Mouse (Mus musculus) lung, postnatal 14 days (tissue): ENCODE measurements around the gene Cntrl.

Source experiments
- DNase-seq: peaks from one replicate; pipeline ENCODE4 v3.0.0; 2021

Cntrl gene

DNA sequence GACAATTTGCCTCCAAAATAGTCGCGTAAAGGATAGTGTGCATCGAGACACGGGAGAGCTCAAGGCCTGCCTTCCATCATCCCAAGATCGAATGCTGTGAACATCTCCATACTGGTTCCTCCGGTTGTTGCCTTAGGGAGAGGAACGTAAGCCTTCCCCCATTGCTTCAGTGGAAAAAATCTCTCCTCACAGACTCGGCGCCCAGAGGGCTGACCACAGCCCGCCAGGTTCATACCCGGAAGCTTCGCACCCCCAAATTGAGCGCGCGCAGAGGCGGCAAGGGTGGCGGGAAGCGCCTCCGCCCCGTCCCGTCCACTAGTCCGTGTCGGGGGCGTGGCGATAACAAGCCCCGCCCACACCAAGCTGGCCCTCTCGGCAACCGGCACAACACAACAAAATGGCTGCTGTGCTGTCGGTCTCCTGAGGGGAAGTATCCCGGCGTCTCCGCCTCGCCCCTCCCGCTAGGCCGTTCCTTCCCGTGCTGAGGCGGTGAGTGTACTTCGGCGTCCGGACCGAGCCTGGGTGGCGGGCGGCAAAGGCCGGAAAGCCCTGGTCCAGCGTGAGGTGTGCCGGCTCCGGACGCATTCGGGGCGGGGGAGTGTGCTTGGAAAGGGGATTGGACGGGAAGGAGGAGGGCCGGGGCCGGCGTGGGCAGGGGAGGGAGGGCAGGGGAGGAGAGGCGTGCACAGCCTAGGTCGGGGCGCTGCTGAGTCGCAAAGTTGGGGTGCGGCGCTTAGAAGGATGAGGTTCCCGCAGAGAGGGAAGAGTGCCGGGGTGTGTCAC lies at the start of gene Cntrl:
TSS of gene Cntrl (plus strand) at position 352 of the 783 bp plus-strand sequence.
- DNase-seq: peak; percentile 97

DNA sequence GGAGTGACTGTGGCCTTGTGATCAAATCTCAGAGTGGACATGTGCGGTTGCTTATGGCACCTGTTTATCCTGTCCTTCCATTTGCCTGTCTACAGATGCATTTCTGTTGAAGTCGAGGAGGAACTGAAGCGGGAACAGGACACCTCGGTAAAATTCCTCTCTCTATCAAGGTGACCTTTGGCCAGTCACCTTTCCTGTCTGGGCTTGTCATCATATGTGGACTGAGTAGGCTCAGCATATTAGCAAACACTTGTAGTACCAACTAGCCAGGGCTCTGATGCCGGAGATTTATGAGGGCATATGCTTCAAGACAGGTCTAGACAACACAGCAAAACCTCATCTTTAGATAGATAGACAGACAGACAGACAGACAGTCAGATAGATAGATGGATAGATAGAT lies 49.0 kb upstream of the Cntrl start:
- DNase-seq: no peak

DNA sequence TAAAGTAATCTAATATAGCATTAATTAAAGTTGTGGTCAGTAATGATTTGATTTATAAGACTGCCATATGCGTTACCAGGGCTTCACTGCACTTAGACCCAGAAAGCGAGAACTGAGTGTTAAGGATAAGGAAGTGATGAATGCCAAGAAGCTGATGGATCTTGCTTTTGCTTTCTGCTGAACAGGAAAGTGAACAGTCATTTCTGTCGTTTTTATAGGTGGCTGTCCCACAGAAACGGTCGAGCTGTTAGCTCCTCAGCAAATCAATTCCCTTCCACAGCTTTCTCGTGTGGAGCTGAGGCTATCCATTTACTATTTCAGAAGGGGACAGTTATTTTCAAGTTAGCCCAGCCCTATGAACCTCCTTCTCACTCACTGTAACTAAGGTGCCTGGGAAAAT lies 48.4 kb upstream of the Cntrl start:
- DNase-seq: no peak

DNA sequence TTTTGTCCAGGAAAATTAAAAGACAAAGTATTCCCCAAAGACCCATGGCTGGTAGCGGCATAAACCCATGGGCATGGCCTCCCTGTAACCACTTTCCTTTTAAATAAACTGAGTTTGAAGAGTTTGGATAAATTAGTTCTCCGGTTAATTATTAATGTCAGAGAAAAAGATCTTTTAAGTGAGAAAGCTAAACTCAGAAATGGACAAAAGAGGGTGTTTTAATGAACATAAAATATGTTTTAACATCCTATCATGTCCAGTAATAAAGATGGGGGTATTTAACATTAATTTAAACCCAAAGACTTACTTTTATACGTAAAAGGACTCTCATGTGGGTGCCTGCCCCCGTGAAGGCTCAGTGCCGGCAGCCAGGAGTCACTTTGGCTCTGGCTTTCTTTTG lies 48.0 kb upstream of the Cntrl start, which contains the start of gene Hc:
TSS of gene Hc (minus strand) at position 101 of the 400 bp plus-strand sequence.
- no peak for DNase-seq

DNA sequence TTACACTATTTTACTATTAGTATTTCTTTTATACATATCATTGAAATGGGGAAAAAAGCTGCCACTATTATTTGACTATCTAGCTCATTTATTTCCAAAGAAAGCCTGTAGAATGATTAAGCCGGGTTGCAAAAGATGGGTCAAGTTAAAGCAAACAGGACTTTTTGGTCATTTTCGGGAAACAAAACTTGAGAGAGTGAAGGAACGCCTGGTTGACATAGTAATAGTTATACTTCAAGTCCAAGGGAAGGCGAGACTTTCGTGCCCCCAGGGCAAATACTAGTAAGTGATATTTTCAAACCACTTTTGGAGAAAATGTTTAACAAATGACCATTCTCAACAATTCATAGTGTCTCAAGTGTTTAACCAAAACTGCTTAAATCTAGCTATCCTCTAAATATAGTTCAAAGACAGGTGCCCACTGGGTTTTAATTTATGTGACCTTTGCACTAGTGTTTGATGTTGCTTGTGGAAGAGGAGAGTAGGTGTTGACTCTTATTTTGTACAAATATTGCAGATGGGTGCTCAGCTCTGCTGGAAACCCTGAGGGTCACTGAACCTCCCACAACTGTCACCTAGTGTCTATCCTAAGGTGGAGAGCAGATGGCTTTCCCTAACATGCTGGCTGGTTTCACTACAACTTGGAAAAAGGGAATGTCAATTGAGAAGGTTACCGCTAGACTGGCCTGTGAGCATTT lies 45.8 kb upstream of the Cntrl start:
- no peak for DNase-seq

DNA sequence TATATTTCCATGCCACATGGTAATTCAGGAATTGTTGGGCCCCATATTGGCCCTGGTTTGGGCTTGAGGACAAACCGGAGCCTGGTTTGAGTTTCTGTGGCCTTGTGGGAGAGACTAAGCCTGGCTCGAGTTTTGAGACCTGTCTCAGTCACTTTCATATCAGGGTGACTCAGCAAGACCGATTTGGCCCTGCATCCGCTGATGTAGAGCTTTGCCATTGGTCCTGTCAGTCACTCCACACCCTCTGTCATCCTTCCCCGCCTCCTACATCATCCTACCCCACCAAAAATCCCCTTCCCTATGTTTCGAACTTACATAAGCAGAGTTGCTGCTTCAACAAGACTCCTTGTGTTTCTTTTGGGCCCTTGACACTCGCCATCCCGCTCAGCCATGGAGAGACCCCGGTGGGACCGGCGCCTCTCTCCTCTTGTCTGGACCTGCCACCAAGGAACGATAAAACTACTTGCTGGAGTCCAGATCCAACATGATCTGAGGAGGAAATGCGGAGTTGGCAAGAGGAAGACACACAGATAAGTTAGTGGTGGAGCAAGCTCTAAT lies 42.7 kb upstream of the Cntrl start:
- no peak for DNase-seq

DNA sequence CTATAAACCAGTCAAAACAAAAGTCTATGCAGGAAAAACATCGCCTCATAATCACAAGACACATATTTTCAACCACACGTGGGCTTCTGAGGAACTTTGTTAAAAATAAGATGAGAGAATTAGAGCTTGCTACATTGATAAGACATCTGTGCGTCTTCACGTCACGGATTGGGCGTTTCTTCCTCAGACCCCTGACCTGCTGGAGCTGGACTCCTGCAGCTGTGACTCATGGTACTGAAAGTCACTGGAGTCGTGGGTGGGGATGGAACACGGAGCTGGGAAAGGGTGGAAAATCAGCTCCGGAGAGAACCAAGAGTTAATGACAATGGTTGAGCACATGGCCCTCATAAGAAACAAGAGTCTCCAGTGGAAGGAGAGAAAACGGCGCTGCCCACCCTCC lies 42.2 kb upstream of the Cntrl start:
- DNase-seq: no peak

DNA sequence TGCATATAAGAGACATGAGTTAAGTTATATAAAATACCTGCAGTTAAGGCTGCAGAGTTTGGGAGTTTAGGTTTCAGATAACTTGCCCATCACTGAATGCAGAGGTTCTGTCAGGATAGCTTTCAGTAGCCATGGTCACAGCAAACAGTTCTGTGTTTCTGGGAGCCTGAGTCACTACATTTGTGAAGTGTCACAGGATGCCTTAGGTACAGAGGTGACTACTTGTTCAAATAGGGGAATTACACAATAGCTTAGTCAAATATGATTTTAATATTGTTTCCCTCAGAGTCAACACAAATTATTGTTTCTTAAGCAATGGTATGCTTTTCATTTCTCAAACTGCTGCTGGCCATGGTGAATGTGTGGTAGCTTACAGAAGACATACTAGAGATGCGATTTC lies 40.2 kb upstream of the Cntrl start:
- DNase-seq: no peak

DNA sequence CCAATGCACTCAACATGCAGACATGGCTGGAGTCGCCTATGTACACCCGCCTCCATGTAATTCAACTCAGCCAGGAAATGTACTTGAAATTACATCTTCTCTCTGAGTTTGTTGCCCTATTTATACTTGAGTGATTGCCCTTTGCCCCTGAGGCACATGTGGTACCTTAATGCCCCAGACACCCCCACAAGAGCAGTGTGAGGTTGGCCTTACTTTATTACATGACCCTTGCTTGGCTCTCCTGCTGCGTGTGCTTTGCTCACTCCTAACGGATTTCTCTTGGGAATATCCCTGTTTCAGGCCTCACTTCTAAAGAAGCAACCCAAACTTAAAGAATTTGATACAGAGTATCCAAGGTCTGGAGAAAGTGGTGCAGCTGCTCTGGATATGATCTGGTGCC lies 39.0 kb upstream of the Cntrl start:
- no peak for DNase-seq

DNA sequence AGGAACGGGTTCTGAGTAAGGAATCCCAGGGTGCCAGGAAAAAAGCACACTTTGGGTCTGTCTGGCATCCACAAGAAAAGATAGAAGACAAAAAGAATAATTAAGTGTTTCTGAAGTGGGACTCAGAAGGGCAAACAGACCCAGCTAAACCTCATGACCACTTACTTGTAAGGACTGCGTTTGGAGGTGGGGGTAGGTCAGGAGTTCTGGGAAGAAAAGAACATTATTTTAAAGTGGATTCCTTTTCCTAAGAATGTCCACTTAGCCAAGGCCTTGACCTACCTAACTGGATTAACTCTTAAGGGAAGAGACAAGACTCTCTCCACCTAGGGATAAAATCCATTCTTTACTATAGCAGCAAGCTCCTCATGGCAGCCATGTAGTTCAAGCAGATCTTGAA lies 36.7 kb upstream of the Cntrl start:
- DNase-seq: no peak

DNA sequence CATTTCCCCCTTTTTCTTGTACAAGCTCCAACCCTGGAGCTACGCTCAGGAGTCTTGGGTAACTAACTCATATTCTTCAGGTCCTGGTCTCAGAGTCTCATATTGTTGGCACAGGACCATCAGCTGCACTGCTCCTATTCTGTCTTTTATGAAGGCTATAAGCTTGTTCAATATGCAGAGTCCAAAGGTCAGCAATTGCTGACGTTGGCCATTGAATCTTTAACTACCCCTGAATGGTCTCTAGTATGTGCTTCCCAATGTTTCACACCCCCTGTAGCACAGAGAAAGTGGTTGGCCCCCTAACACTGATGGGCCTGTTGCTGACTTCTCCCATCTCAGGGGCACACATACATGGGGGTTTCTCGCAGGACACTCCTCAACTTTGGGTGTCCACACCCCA lies 35.0 kb upstream of the Cntrl start:
- no peak for DNase-seq

DNA sequence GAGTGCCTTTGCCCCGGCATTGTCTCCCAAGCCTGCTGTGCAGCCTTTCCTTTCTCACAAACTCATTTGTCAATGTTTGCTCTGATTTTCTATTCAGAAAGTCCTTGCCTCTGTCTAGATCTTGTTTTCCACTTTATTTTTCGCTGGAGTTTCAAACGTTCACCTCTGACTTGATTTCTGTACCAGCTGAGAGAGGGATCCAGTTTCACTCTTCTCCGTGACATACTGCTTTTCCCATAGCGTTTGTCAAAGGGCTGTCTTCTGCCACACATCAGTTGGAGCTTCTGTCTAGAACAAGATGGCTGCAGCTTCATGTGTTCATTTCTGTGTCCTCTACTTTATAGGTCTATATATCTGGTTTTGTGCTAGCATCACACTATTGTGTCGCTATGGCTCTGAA lies 30.1 kb upstream of the Cntrl start:
- DNase-seq: no peak

DNA sequence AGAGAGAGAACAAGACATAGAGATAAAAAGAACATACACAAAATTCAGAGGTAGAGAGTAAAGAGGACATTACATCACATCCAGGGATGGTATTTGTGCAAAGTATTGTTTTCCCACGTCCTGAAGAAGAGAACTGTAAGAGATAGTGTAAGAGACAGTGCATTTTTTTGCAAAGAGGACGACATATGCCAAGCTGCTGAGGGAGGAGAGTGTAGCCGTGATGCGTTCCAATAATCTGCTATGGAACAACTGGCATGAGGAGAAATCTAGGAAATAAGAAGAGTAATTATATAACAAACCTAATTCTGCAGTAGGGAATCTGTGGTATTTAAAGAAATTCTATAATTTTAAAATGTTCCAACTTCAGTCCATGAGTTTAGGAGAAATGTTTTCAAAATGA lies 21.9 kb upstream of the Cntrl start:
- no peak for DNase-seq

DNA sequence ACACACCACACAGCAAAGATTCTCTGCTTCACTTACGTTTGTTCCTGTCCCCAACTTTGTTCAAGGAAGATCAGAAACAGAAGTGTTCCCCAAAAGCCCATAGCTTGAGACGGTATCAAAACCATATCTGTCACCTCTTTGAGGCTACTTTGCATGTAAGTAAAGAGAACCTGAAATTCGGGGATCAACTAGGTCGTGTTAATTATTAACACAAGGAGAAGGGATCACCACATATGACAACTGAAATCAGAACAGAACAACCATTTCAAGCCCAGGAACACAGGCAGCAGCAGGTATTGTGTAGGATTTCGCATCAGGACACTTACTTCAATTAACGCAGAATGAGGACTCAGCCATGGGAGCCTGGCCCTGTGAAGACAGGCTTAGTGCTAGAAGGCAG lies 8.8 kb upstream of the Cntrl start:
- DNase-seq: no peak

DNA sequence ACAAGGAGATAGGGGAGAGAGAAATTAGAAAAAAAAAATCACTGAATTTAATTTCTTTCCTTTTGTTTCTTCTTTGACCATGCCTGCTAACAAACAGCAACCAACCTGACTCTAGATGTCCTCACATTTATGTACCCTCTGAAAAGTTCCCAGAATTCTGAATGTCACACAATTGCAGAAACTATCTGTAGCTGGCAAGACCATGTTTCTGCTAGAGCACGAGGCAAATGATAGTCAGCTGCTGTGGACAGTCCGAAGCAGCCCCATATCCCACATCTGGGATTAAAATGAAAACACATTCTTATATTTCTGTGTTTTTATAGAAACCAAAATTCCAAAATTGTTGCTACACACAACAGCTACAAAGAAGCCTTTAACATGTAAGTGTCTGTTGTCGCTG lies 7.8 kb upstream of the Cntrl start, which contains the start of gene AI182371:
TSS of gene AI182371 (minus strand) at position 101 of the 400 bp plus-strand sequence.
- no peak for DNase-seq

DNA sequence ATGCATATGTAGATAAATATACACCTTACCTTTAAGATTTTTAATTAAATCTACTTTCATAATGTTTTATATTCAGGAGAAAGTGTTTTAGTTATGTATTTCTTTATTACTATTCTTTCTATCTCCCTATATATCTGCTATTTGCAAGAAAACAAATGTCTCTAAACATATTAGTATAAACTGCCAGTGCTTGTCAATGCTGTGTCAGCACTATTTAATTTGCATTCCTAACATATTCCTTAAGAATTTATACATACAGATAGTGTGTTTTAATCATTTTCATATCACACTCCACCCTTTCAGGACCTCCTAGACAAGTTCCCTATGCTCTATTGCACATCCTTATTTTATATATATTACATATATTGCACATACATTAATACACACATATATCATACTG lies 6.5 kb upstream of the Cntrl start:
- DNase-seq: no peak

DNA sequence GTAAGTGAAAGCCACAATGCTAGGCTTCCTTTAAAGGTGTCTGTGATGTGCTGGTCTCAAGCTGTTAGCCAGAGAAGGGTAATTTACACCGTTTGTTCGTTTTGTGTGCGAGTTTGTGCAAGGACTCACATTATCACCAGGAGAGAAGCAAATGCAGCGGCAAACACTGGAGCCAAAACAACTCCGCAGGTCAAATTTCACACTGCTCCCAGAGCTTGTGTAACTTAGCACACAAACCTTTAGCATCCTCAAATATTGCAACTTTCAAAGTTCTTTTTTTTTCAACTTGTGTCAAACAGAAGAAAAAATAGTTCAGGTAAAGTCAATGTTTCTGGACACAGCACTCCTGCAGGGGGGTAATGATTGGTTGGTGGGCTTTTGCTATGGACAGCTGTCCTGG lies 5.7 kb upstream of the Cntrl start:
- DNase-seq: no peak

DNA sequence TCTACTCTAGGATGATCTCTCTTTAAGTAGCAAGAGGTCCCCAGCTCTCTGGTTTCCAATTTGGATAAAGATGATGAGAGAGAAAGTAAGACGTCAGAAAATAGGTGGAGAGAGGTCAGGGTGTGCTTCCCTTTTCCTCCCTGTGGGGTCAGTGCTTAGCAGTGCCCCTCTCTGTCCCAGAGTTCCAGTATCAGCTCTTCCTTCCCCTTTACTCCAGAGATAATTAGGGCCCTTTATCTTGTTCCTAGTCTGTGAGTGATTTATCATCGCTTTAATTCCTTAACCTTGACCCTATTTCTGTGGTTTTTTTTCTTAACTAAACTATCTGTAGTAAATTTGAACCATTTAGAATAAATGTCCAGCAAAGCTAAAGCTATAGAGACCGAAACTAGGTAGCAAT lies 4.4 kb upstream of the Cntrl start:
- no peak for DNase-seq

DNA sequence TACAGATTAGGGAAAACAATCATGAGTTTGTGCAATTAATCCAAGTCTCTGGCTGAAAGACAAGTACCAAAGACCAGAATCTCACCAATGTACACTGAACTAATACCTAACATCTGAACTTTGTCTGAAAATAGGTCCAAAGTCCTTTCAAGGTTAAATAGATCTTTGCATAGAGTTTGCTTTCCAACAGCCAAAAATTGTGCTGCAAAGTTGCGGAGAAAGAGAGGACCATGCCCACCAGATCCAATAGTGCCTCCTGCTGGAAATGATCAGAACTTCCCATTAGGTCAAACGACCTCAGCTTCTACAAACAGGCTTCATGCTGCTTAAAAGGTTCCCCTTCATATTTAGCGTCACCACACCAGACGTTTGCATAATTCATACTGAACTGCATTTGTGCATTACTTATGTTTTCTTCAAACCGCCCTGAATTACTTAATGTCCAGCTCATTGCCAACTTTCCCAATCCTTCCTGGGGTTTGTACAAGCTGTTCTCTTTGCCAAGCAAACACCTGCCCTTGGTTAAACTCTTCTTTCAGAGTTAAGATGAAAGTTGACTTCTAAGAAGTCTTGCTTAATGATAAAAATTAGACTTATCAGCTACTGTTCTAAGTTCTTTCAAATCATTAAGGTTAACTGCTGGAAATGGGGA lies 1.2 kb upstream of the Cntrl start:
- peak; percentile 62 for DNase-seq

DNA sequence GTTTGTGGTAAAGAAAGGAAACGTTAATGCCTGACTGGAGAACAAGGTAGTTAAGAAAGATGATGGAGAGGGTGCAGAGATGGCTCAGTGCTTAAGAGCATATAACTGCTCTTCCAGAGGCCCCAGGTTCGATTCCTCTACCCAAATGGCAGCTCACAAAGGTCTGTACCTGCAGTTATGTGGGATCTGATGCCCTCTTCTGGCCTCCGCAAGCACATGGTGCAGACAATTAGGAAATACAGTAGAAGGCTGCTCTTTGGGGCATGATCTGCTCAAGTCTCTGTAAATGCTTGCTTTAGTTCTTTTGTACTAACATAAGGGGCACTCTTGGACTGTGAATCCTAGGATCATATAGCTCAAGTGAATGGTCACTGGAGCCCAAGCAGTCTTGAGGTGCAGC lies 580 bp upstream of the Cntrl start:
- DNase-seq: peak; percentile 34

DNA sequence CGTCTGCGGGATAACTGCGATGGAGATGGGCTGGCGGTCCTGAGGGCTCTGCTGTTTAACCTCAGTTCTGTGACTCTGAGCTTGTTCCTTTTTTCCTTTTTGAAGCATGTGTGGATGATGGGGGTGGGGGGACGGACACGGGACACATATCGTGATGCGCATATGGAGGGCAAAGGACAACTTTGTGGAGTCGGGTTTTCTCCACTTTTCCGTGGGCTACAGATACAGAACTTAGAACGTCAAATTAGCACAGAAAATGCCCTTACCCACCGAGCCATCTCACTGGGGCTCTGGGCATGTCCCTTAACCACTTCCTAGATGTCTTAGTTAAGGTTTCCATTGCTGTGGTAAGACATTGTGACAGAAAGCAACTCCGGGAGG lies 622 bp downstream of the Cntrl start:
- no peak for DNase-seq

DNA sequence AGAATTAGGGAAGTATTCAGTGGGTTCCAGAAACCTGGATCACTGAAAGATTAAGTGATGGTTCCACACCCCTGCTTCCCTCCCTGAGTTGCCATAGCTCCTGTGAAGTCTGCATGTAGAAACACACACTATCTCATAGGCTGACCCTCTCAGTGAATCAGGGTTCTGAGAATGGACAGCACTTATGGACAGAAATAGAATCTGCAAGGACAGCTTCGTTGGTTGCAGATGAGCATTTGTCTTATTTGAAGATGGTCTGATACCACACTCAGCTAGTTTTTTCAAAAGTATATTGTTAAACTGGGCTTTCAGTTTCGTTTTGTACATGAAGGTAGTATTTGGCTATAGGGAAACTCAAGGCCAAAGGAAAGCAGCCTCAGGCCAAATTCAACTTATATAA lies 1.2 kb downstream of the Cntrl start:
- DNase-seq: no peak

DNA sequence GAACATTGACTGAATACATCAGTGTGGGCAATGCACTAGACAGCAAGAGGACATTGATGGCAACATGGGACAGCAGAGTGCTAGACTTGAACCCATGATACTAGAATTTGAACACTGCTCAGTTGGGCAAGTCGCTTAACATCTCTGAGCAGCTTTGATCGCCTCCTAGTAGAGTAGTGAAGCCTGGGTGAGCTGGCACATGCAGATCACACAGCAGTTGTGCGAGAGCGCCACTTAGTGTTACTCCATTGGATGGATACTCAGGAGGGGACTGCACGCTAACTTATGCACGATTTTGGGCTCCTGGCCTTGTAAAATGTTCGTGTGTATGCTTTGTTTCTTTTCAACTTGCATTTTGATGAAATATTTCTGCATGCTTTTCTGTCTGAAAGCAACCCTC lies 15.4 kb downstream of the Cntrl start:
- peak; percentile 23 for DNase-seq

DNA sequence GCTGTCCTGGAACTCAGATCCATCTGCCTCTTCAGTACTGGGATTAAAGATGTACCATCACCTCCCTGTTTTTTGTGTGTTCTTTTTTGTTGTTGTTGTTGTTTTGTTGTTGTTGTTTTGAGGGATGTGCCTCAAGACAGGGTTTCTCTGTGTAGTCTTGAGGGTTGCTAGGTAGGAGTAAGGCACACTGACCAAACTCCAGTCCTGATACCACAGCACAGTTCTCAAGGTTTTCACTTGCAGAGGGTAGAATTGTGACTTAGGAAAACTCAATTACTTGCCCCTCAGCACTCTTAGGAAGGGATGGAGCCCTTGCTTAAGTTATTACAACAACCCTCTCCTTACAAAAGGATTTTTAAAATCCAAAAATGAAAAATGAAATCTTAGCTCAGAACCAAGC lies 22.2 kb downstream of the Cntrl start:
- DNase-seq: no peak
